Mouse (Mus musculus): ENCODE data around the gene Pcf11. TPM values are rescaled to one million over a fixed set of nuclear protein-coding genes. Genes with fewer than 3 reads are reported as not detected.

Pcf11 gene
- polyA plus RNA-seq (2016; fragmentation: Nextera tagmentation; extraction: Ambion mirVana), result 20.6 and 20.7 TPM in 2 replicates

DNA sequence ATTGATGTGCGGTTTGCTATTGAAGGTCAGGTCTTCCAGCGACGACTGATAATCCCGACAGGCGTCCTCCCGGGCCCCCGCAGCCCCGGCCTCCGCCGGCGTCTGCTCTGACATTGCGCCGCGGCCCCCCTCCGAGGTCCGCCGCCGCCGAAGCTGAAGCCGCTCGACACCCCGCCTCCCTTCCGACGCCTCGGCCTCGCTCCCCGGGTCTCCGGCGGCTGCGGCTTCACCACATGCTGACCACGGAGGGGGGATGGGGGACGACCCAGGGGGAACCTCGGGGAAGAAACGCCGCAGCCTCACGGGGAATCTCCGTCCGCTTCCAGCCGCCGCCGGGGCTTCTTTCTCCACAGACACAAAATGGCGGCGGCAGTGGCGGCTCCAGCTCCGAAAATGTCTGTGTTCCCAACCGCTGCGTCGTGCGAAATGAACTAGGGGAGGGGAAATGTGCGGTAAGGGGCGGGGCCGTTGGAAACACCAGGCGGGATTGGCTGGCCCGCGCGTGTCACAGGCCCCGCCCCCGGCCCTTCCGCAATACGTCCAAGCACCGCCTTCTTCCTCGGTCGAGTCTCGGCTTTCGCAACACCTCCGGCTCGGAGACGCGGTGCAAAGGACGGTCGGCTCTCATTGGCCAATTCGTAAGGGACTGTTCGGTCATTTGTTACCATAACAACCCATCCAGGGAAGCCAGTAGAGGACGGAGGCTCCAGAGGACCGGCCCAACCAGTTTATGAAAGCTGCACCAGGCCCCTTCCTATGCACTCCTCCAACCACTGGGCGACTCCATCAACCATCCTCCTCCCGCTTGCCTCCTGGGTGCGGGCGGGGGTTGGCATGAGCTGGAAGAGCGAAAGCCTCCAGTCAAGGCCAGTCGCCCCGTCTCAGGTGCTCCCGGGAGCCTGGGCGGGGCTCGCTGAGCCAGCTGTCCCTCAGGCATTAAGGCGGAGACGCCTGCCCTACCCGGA, at the start of gene Pcf11:
Gene Pcf11 (minus strand): TSS at position 428 of the 965 bp plus-strand sequence.
- Histone ChIP-seq H3K4me1 (peaks cover 23% of the 10 kb centered on the region), H3K9me3 (no peaks in the 10 kb centered on the region)
- under 1% methylated on average over 88 of the region's 88 CpGs for WGBS

DNA sequence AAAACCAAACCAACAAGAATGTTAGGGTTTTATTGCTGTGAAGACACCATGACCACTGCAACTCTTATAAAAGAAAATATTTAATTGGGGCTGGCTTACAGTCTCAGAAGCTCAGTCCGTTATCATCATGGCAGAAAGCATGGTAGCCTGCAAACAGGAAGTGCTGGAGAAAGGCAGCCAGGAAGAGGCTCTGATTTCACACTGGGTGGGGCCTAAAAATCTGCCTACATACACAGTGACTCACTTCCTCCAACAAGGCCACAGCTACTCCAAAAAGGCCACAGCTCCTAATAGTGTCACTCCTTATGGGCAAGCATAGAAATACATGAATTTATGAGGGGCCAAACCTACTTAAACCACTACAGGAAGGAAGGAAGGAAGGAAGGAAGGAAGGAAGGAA, 45.3 kb upstream of the Pcf11 start:
- 89% methylated on average over 1 of the region's 1 CpGs for WGBS
- no peak overlapping the region for H3K4me3 ChIP-seq
- no peaks in the 10 kb centered on the region for H3K36me3 ChIP-seq (replicated peaks)
- H3K27me3 ChIP-seq (ENCODE audit: poor library complexity, severe bottlenecking), result no peaks in the 10 kb centered on the region
- DNase-seq (ENCODE audit: extremely low spot score, low spot score), result no peak
- H3K4me1 ChIP-seq, result no peaks in the 10 kb centered on the region
- H3K9me3 ChIP-seq, result no peaks in the 10 kb centered on the region
- no peak overlapping the region for H3K27ac ChIP-seq

More for the DNA sequence above, at the start of gene Pcf11:
- Histone ChIP-seq H3K4me3 (peak within 1 kb of the TSS; percentile 91), H3K36me3 (replicated peaks) (peaks cover 17% of the 10 kb centered on the region), H3K27me3 (ENCODE audit: poor library complexity, severe bottlenecking) (no peaks in the 10 kb centered on the region), H3K27ac (peak within 1 kb of the TSS; percentile 98)
- DNase-seq (ENCODE audit: extremely low spot score, low spot score), result peak; percentile 98

GRCm38 (mm10) chr7:92711593-92711992, 41.9 kb upstream of the Pcf11 start:
- Histone ChIP-seq H3K4me3 (no peak overlapping the region), H3K36me3 (replicated peaks) (no peaks in the 10 kb centered on the region), H3K4me1 (no peaks in the 10 kb centered on the region), H3K27me3 (ENCODE audit: poor library complexity, severe bottlenecking) (no peaks in the 10 kb centered on the region), H3K27ac (no peak overlapping the region), H3K9me3 (no peaks in the 10 kb centered on the region)
- DNase-seq (ENCODE audit: extremely low spot score, low spot score), result no peak
- 89% methylated on average over 3 of the region's 3 CpGs for WGBS

GRCm38 (mm10) chr7:92709573-92709972, 39.8 kb upstream of the Pcf11 start:
- no peaks in the 10 kb centered on the region for H3K9me3 ChIP-seq
- H3K27me3 ChIP-seq (ENCODE audit: poor library complexity, severe bottlenecking), result no peaks in the 10 kb centered on the region
- no peak overlapping the region for H3K4me3 ChIP-seq
- DNase-seq (ENCODE audit: extremely low spot score, low spot score), result no peak
- no peak overlapping the region for H3K27ac ChIP-seq
- WGBS, result 68% methylated on average over 2 of the region's 2 CpGs
- H3K4me1 ChIP-seq, result no peaks in the 10 kb centered on the region
- no peaks in the 10 kb centered on the region for H3K36me3 ChIP-seq (replicated peaks)

DNA sequence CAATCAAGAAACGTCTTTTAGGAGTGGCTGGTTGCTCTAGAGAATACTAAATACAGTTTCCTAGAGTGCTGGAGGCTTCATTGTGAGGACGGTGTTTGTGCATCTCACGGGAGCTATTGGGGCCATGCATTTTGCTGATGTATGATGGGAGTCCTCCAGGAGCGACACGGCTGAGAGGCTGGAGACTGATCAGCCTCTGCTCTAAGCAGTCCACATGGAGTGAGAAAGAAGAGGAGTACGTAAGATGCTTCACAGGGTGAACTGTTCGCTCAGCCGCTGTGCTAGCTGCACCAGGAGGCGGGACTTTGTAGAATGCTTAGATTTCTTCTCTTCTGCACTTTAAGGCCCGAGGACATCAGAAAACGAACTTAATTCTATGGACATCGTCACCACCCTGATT, 37.0 kb upstream of the Pcf11 start:
- no peaks in the 10 kb centered on the region for H3K36me3 ChIP-seq (replicated peaks)
- 84% methylated on average over 12 of the region's 12 CpGs for WGBS
- no peak overlapping the region for H3K27ac ChIP-seq
- no peaks in the 10 kb centered on the region for H3K27me3 ChIP-seq (ENCODE audit: poor library complexity, severe bottlenecking)
- DNase-seq (ENCODE audit: extremely low spot score, low spot score), result no peak
- H3K4me3 ChIP-seq, result no peak overlapping the region
- H3K9me3 ChIP-seq, result no peaks in the 10 kb centered on the region
- H3K4me1 ChIP-seq, result no peaks in the 10 kb centered on the region

- H3K9me3 ChIP-seq, result no peaks in the 10 kb centered on the region
- no peak for DNase-seq (ENCODE audit: extremely low spot score, low spot score)
- no peak overlapping the region for H3K4me3 ChIP-seq
- H3K27me3 ChIP-seq (ENCODE audit: poor library complexity, severe bottlenecking), result no peaks in the 10 kb centered on the region
- no peak overlapping the region for H3K27ac ChIP-seq
- H3K36me3 ChIP-seq (replicated peaks), result no peaks in the 10 kb centered on the region
- 71% methylated on average over 2 of the region's 2 CpGs for WGBS
- no peaks in the 10 kb centered on the region for H3K4me1 ChIP-seq
These were observed 35.8 kb upstream of the Pcf11 start for GRCm38 (mm10) chr7:92705534-92705933.

DNA sequence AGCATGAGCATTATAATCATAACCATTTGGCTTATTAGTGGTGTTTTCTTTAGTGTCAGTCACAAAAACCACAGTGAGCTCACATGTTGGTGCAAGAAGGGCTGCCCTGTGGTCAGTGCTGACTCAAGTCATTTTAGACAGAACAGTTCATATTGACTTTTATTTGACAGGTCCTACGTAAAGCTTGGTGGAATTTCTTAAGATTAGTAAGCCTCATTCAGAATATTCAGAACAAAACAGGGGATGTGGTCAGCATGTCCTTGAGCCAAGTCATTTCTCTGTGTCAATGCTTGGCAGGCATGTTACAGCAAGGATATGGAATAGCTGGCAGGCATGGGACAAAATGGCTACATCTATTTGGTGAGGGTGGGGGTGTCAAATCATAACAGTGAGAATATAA, 33.9 kb upstream of the Pcf11 start:
- H3K27ac ChIP-seq, result no peak overlapping the region
- H3K36me3 ChIP-seq (replicated peaks), result no peaks in the 10 kb centered on the region
- 95% methylated on average over 1 of the region's 1 CpGs for WGBS
- H3K9me3 ChIP-seq, result no peaks in the 10 kb centered on the region
- no peak overlapping the region for H3K4me3 ChIP-seq
- no peaks in the 10 kb centered on the region for H3K27me3 ChIP-seq (ENCODE audit: poor library complexity, severe bottlenecking)
- no peak for DNase-seq (ENCODE audit: extremely low spot score, low spot score)
- H3K4me1 ChIP-seq, result no peaks in the 10 kb centered on the region

GRCm38 (mm10) chr7:92698770-92699169, 29.0 kb upstream of the Pcf11 start:
- H3K4me1 ChIP-seq, result no peaks in the 10 kb centered on the region; the same call in 1 of the 2 replicates
- no peak overlapping the region for H3K27ac ChIP-seq
- 87% methylated on average over 5 of the region's 5 CpGs for WGBS
- no peak overlapping the region for H3K4me3 ChIP-seq
- no peaks in the 10 kb centered on the region for H3K36me3 ChIP-seq (replicated peaks)
- H3K27me3 ChIP-seq (ENCODE audit: poor library complexity, severe bottlenecking), result no peaks in the 10 kb centered on the region
- H3K9me3 ChIP-seq, result no peaks in the 10 kb centered on the region
- DNase-seq (ENCODE audit: extremely low spot score, low spot score), result no peak

- 80% methylated on average over 3 of the region's 3 CpGs for WGBS
- Histone ChIP-seq H3K36me3 (replicated peaks) (no peaks in the 10 kb centered on the region), H3K4me3 (no peak overlapping the region), H3K27me3 (ENCODE audit: poor library complexity, severe bottlenecking) (no peaks in the 10 kb centered on the region), H3K27ac (no peak overlapping the region), H3K9me3 (no peaks in the 10 kb centered on the region), H3K4me1 (no peaks in the 10 kb centered on the region; the same call in 1 of the 2 replicates)
- DNase-seq (ENCODE audit: extremely low spot score, low spot score), result no peak
These were observed 26.7 kb upstream of the Pcf11 start for GRCm38 (mm10) chr7:92696395-92696794.

- 74% methylated on average over 2 of the region's 2 CpGs for WGBS
- no peak overlapping the region for H3K4me3 ChIP-seq
- H3K9me3 ChIP-seq, result no peaks in the 10 kb centered on the region
- no peak for DNase-seq (ENCODE audit: extremely low spot score, low spot score)
- no peaks in the 10 kb centered on the region for H3K4me1 ChIP-seq
- H3K27me3 ChIP-seq (ENCODE audit: poor library complexity, severe bottlenecking), result no peaks in the 10 kb centered on the region
- no peak overlapping the region for H3K27ac ChIP-seq
- H3K36me3 ChIP-seq (replicated peaks), result no peaks in the 10 kb centered on the region
These were observed 19.4 kb upstream of the Pcf11 start for GRCm38 (mm10) chr7:92689101-92689500.

- Histone ChIP-seq H3K36me3 (replicated peaks) (no peaks in the 10 kb centered on the region), H3K27me3 (ENCODE audit: poor library complexity, severe bottlenecking) (no peaks in the 10 kb centered on the region), H3K4me1 (no peaks in the 10 kb centered on the region), H3K4me3 (no peak overlapping the region), H3K27ac (no peak overlapping the region), H3K9me3 (no peaks in the 10 kb centered on the region)
- 79% methylated on average over 2 of the region's 2 CpGs for WGBS
- DNase-seq (ENCODE audit: extremely low spot score, low spot score), result no peak
These were observed 18.6 kb upstream of the Pcf11 start for GRCm38 (mm10) chr7:92688299-92688669.

DNA sequence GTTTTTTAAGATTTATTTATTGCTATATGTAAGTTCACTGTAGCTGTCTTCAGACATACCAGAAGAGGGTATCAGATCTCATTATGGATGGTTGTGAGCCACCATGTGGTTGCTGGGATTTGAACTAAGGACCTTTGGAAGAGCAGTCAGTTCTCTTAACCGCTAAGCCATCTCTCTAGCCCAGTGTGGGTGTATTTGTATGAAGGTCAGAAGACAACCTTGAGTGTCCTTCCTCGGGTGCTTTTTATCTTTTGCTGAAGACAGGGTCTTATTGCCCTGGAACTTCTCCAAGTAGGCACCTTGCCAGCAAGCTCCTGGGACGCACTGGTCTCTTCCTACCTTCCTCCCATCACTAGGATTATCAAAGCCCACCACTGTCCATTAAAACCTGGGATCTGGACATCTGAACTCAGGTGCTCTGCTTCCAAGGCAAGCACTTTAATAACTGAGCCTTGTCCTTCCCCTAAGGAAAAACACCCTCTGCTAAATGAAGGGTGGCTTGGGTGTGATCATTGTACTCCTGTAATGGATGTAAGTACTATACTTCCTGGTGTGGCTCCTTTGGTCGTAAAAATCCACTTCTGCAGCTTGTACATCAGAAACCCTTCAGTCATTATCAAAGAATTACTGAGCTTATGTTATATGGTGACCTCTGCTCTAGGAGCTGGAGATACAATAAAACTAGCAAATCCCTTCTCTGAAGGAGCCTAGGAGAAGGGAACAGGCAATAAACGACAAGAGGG, 18.0 kb upstream of the Pcf11 start:
- Histone ChIP-seq H3K27ac (no peak overlapping the region), H3K4me1 (no peaks in the 10 kb centered on the region), H3K9me3 (no peaks in the 10 kb centered on the region), H3K4me3 (no peak overlapping the region), H3K27me3 (ENCODE audit: poor library complexity, severe bottlenecking) (no peaks in the 10 kb centered on the region), H3K36me3 (replicated peaks) (no peaks in the 10 kb centered on the region)
- WGBS, result 85% methylated on average over 5 of the region's 5 CpGs
- DNase-seq (ENCODE audit: extremely low spot score, low spot score), result no peak

- no peaks in the 10 kb centered on the region for H3K27me3 ChIP-seq (ENCODE audit: poor library complexity, severe bottlenecking)
- no peak overlapping the region for H3K4me3 ChIP-seq
- H3K27ac ChIP-seq, result no peak overlapping the region
- no peaks in the 10 kb centered on the region for H3K36me3 ChIP-seq (replicated peaks)
- 85% methylated on average over 4 of the region's 4 CpGs for WGBS
- H3K4me1 ChIP-seq, result no peaks in the 10 kb centered on the region
- H3K9me3 ChIP-seq, result no peaks in the 10 kb centered on the region
- no peak for DNase-seq (ENCODE audit: extremely low spot score, low spot score)
These were observed 7.6 kb upstream of the Pcf11 start for GRCm38 (mm10) chr7:92677346-92677745.

All from forebrain, embryonic 10.5 days (tissue).